In the genomic region with DNA sequence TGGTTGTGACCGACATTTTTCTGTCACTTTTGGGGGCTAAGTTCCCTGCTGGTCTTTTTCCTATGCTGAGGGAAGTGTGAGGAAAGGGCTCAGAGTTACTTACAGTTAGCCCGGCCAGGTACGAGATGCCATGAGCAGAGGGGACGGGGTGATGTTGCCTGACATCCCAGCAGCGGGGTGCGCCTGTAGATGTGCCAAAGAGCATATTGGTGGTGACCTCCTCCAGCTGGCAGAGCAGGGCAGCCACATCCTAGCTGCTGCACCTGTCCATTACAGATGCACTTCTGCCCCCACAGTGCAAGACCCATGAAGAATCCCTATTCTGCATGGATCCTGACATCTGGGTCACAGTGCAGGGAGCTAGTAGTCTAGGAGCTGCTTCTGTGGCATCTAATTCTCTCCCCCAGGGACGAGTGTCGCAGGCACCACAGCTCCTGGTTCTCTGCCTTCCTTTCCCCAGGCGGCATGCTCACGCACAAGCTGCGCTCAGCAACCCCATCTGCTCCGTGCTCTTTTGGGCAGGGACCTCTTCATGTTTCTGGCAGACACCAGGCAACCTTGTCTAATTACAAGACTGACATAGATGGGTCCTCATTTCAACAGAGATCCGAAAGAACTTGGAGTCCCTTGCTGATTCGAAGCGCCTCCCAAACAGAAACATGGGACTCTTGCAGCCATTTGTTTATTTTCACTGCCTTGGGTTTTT, we compare ENCODE assay signal across 19 mouse cellular contexts. TPM values are rescaled to one million over a fixed set of nuclear protein-coding genes. Genes with fewer than 3 reads are reported as not detected.
A peak's percentile ranks its signal among the peaks of the same experiment; 100 is the strongest.
DNase-seq lines count a peak whose midpoint lies in the region; ATAC-seq lines count a peak whose summit lies in the region.
"Had no signal": no experiment of that assay in that cellular context is flagged by ENCODE, and none has a peak within 500 bp of the region (broad histone marks: within the 10 kb centered on the region; RNA-seq: fewer than 3 reads in every experiment).

No protein-coding gene starts in this region.

- H3K4me3 ChIP-seq in forebrain, embryonic 14.5 days (ENCODE audit: low read depth, low read length) = no peak overlapping the region
- H3K4me3 ChIP-seq in forebrain, embryonic 10.5 days = no peak overlapping the region
- H3K4me3 ChIP-seq: erythroblast, embryonic 14.5 days; gastrocnemius, adult 2 months; limb, embryonic 10.5 days; midbrain, embryonic 12.5 days had no signal

- no peak for ATAC-seq in forebrain, embryonic 14.5 days

- no peaks in the 10 kb centered on the region for H3K4me1 ChIP-seq in forebrain, embryonic 14.5 days (ENCODE audit: control insufficient read depth, insufficient read depth, low read length)
- peaks cover 6% of the 10 kb centered on the region; the same call in 1 of the 2 replicates for H3K4me1 ChIP-seq in forebrain, embryonic 10.5 days
- H3K4me1 ChIP-seq: midbrain, embryonic 12.5 days had no signal

- no peaks in the 10 kb centered on the region for H3K27me3 ChIP-seq in forebrain, embryonic 14.5 days (replicated peaks; ENCODE audit: control insufficient read depth, insufficient read depth, low read length)
- H3K27me3 ChIP-seq in forebrain, embryonic 10.5 days (ENCODE audit: poor library complexity, severe bottlenecking) = no peaks in the 10 kb centered on the region
- H3K27me3 ChIP-seq: midbrain, embryonic 12.5 days had no signal

- H3K36me3 ChIP-seq in forebrain, embryonic 14.5 days (ENCODE audit: control insufficient read depth, insufficient read depth, low read length) = no peaks in the 10 kb centered on the region
- H3K36me3 ChIP-seq in forebrain, embryonic 10.5 days (replicated peaks) = no peaks in the 10 kb centered on the region
- H3K36me3 ChIP-seq: limb, embryonic 10.5 days; midbrain, embryonic 12.5 days had no signal

- H3K27ac ChIP-seq in forebrain, embryonic 14.5 days (ENCODE audit: low read depth, low read length) = no peak overlapping the region
- H3K27ac ChIP-seq in forebrain, embryonic 10.5 days = no peak overlapping the region
- H3K27ac ChIP-seq: gastrocnemius, adult 2 months; limb, embryonic 10.5 days; liver, embryonic 14.5 days; midbrain, embryonic 12.5 days had no signal

- intact Hi-C loops in left cerebral cortex, postnatal 4 days (cut with DNase I) = no loop called here

- no peaks in the 10 kb centered on the region for H3K9me3 ChIP-seq in forebrain, embryonic 14.5 days (replicated peaks; ENCODE audit: control insufficient read depth, low read length)
- H3K9me3 ChIP-seq in forebrain, embryonic 10.5 days = no peaks in the 10 kb centered on the region
- H3K9me3 ChIP-seq: limb, embryonic 10.5 days; midbrain, embryonic 12.5 days had no signal

- H3K9ac ChIP-seq in forebrain, embryonic 14.5 days (ENCODE audit: low read length) = no peak overlapping the region
- H3K9ac ChIP-seq: liver, embryonic 14.5 days; midbrain, embryonic 12.5 days had no signal

- H3K4me2 ChIP-seq in forebrain, embryonic 14.5 days (ENCODE audit: low read length) = no peak overlapping the region
- H3K4me2 ChIP-seq: midbrain, embryonic 12.5 days had no signal

- 77% methylated on average over 15 of the region's 15 CpGs for WGBS in forebrain, embryonic 14.5 days
- 91% methylated on average over 15 of the region's 15 CpGs for WGBS in forebrain, embryonic 10.5 days

- peak; percentile 15 for DNase-seq in forebrain, embryonic 14.5 days (ENCODE audit: low spot score)
- DNase-seq in forebrain, embryonic 10.5 days (ENCODE audit: extremely low spot score, low spot score) = no peak
- DNase-seq in left cerebral cortex, postnatal 4 days = peak; percentile 62
- no peak for DNase-seq in left cerebral cortex, adult 9 months (ENCODE audit: low spot score in 2 of 2)
- peak; percentile 95 for DNase-seq in cerebellum, adult 9-11 months
- DNase-seq in layer of hippocampus, postnatal 14 days (ENCODE audit: low spot score in 2 of 2) = peak; percentile 52 to 85
- DNase-seq in thymus, postnatal 0 days (ENCODE audit: low spot score) = no peak
- no peak for DNase-seq in embryo, embryonic 11 days
- DNase-seq: gastrocnemius, adult 2 months; heart, postnatal 36 days; kidney, adult 2 months; kidney, postnatal 4 days; lung, postnatal 14 days; right cerebral cortex, postnatal 4 days; thymus, adult 2 months had no signal

RNA-seq across cellular contexts. Expression of a gene that starts 13.4 kb away (rescaled TPM):
- 0.91 and 1.3 TPM in 2 replicates for polyA plus RNA-seq in forebrain, embryonic 14.5 days (2014; fragmentation: Nextera tagmentation; extraction: Ambion mirVana)
- 0.76 and 0.95 TPM in 2 replicates for polyA plus RNA-seq in forebrain, embryonic 10.5 days (2016; fragmentation: Nextera tagmentation; extraction: Ambion mirVana)
- 1 to 10 TPM; 1.6 TPM for total RNA-seq in left cerebral cortex, postnatal 4 days (2021)
- 10 to 100 TPM; 59.2 to 70.7 TPM for total RNA-seq in layer of hippocampus, postnatal 14 days (2021)
- polyA plus RNA-seq in thymus, postnatal 0 days (2015; fragmentation: Nextera tagmentation; extraction: Ambion mirVana) = 157 and 175 TPM in 2 replicates

Comparison
In these comparisons a context has a peak if more than half of its experiments do, and no peak if none do; other contexts are left out.
1. DNase-seq: peak in forebrain, embryonic 14.5 days (single experiment), left cerebral cortex, postnatal 4 days (single experiment), cerebellum, adult 9-11 months (single experiment) and layer of hippocampus, postnatal 14 days (2 of 2); none in forebrain, embryonic 10.5 days (single experiment), left cerebral cortex, adult 9 months (0 of 2), thymus, postnatal 0 days (single experiment) and embryo, embryonic 11 days (single experiment).
2. RNA of a gene that starts 13.4 kb away (polyA plus RNA-seq): 157 to 175 TPM in thymus, postnatal 0 days; 0.91 to 1.3 TPM in forebrain, embryonic 14.5 days and 0.76 to 0.95 TPM in forebrain, embryonic 10.5 days; every median in the first group is over 10 times any median in the second.